Mouse (Mus musculus) hindbrain, embryonic 15.5 days (tissue): ENCODE measurements around the gene Sdk1. TPM values are rescaled to one million over a fixed set of nuclear protein-coding genes. Genes with fewer than 3 reads are reported as not detected.

ENCODE experiments used
- ATAC-seq: fragments of 200-750 bp; cut with Nextera tagmentation; 2 replicates; pipeline ENCODE4 v1.8.0; 2017; ENCODE audit warnings: low read depth, moderate number of reproducible peaks, moderate TSS enrichment; ENCODE audit not compliant: low FRiP score
- H3K27ac ChIP-seq: fragments of 300-500 bp; sonication (generic); replicated peaks from 2 replicates; pipeline ENCODE4 v1.5.1; 2015; ENCODE audit warnings: mild to moderate bottlenecking, inconsistent platforms
- H3K27me3 ChIP-seq: fragments of 300-500 bp; sonication (generic); 2 replicates; pipeline ENCODE4 v1.6.1; 2015; ENCODE audit warnings: control low read depth, inconsistent platforms
- H3K36me3 ChIP-seq: fragments of 300-500 bp; sonication (generic); 2 replicates; pipeline ENCODE4 v1.6.1; 2015; ENCODE audit warnings: control low read depth, inconsistent platforms
- H3K4me1 ChIP-seq: fragments of 300-500 bp; sonication (generic); replicated peaks from 2 replicates; pipeline ENCODE4 v1.6.1; 2015; ENCODE audit warnings: control low read depth, inconsistent platforms
- H3K4me2 ChIP-seq: fragments of 300-500 bp; sonication (generic); 2 replicates; pipeline ENCODE4 v1.6.1; 2015; ENCODE audit warnings: moderate library complexity, mild to moderate bottlenecking, inconsistent platforms
- H3K4me3 ChIP-seq: fragments of 300-500 bp; sonication (generic); 2 replicates; pipeline ENCODE4 v1.5.1; 2015; ENCODE audit warnings: mild to moderate bottlenecking, inconsistent platforms
- H3K9ac ChIP-seq: fragments of 300-500 bp; sonication (generic); 2 replicates; pipeline ENCODE4 v1.6.1; 2015; ENCODE audit warnings: inconsistent platforms
- H3K9me3 ChIP-seq: fragments of 300-500 bp; sonication (generic); 2 replicates; pipeline ENCODE4 v1.6.1; 2016; ENCODE audit warnings: control low read depth, inconsistent platforms
- WGBS: fragments of 180-500 bp; shearing (Covaris S2); methylation state at CpG from one replicate; pipeline ENCODE4 v1.1.7; 2015; 5-methylcytosine and 5-hydroxymethylcytosine counted together
- polyA plus RNA-seq: library from polyadenylated mRNA; unstranded; fragments of >200 nt; fragmentation: Nextera tagmentation; extraction: Ambion mirVana; gene quantifications from 2 replicates; pipeline ENCODE4 v1.2.1, GENCODE M21; 2015

Sdk1 gene
- polyA plus RNA-seq, 1 experiment from 2014 or later = 2.5 TPM

- no peak for ATAC-seq
- H3K4me2 ChIP-seq = no peak overlapping the region
- peaks cover 17% of the 10 kb centered on the region; the same call in 1 of the 2 replicates for H3K4me1 ChIP-seq
- H3K27me3 ChIP-seq = no peaks in the 10 kb centered on the region
- WGBS = 94% methylated on average over 1 of the region's 1 CpGs
- H3K4me3 ChIP-seq = no peak overlapping the region
- no peak overlapping the region for H3K27ac ChIP-seq
- H3K36me3 ChIP-seq = no peaks in the 10 kb centered on the region
- H3K9ac ChIP-seq = no peak overlapping the region
- no peaks in the 10 kb centered on the region for H3K9me3 ChIP-seq
Measured at GRCm38 (mm10) chr5:142000247-142000646, 759.0 kb downstream of the Sdk1 start.

- Histone ChIP-seq H3K9me3 (no peaks in the 10 kb centered on the region), H3K36me3 (no peaks in the 10 kb centered on the region), H3K4me1 (peaks cover 17% of the 10 kb centered on the region; the same call in 1 of the 2 replicates), H3K9ac (no peak overlapping the region), H3K4me3 (no peak overlapping the region), H3K4me2 (no peak overlapping the region), H3K27ac (no peak overlapping the region), H3K27me3 (no peaks in the 10 kb centered on the region)
- ATAC-seq = no peak
- WGBS = 45% methylated on average over 6 of the region's 6 CpGs
Measured at GRCm38 (mm10) chr5:142001131-142001530, 759.8 kb downstream of the Sdk1 start.

GRCm38 (mm10) chr5:142001973-142002372 is 760.7 kb downstream of the Sdk1 start:
- H3K9me3 ChIP-seq = no peaks in the 10 kb centered on the region
- no peaks in the 10 kb centered on the region for H3K27me3 ChIP-seq
- no peak overlapping the region for H3K4me2 ChIP-seq
- no peak for ATAC-seq
- 79% methylated on average over 3 of the region's 3 CpGs for WGBS
- no peaks in the 10 kb centered on the region for H3K36me3 ChIP-seq
- peaks cover 14% of the 10 kb centered on the region; the same call in 1 of the 2 replicates for H3K4me1 ChIP-seq
- H3K4me3 ChIP-seq = no peak overlapping the region
- no peak overlapping the region for H3K27ac ChIP-seq
- no peak overlapping the region for H3K9ac ChIP-seq

- Histone ChIP-seq H3K4me2 (no peak overlapping the region), H3K36me3 (no peaks in the 10 kb centered on the region), H3K27me3 (no peaks in the 10 kb centered on the region), H3K27ac (no peak overlapping the region), H3K4me1 (peaks cover 17% of the 10 kb centered on the region), H3K9ac (no peak overlapping the region), H3K9me3 (no peaks in the 10 kb centered on the region), H3K4me3 (no peak overlapping the region)
- ATAC-seq = no peak
- WGBS = 40% methylated on average over 2 of the region's 3 CpGs
Measured at GRCm38 (mm10) chr5:142010189-142010588, 768.9 kb downstream of the Sdk1 start.

- H3K4me1 ChIP-seq = peaks cover 5% of the 10 kb centered on the region
- no peak overlapping the region for H3K4me2 ChIP-seq
- no peak for ATAC-seq
- no peaks in the 10 kb centered on the region for H3K9me3 ChIP-seq
- 88% methylated on average over 7 of the region's 7 CpGs for WGBS
- H3K27ac ChIP-seq = no peak overlapping the region
- H3K36me3 ChIP-seq = no peaks in the 10 kb centered on the region
- H3K27me3 ChIP-seq = no peaks in the 10 kb centered on the region
- H3K4me3 ChIP-seq = no peak overlapping the region
- no peak overlapping the region for H3K9ac ChIP-seq
Measured at GRCm38 (mm10) chr5:142017001-142017400, 775.7 kb downstream of the Sdk1 start.

- no peak for ATAC-seq
- no peaks in the 10 kb centered on the region for H3K4me1 ChIP-seq
- no peaks in the 10 kb centered on the region for H3K9me3 ChIP-seq
- H3K4me3 ChIP-seq = no peak overlapping the region
- no peak overlapping the region for H3K4me2 ChIP-seq
- 62% methylated on average over 4 of the region's 4 CpGs for WGBS
- H3K27ac ChIP-seq = no peak overlapping the region
- H3K9ac ChIP-seq = no peak overlapping the region
- H3K27me3 ChIP-seq = no peaks in the 10 kb centered on the region
- no peaks in the 10 kb centered on the region for H3K36me3 ChIP-seq
Measured at GRCm38 (mm10) chr5:142022877-142023580, 781.7 kb downstream of the Sdk1 start.

GRCm38 (mm10) chr5:142024448-142024847 is 783.2 kb downstream of the Sdk1 start:
- no peak overlapping the region for H3K4me3 ChIP-seq
- no peak overlapping the region for H3K9ac ChIP-seq
- 77% methylated on average over 12 of the region's 12 CpGs for WGBS
- H3K36me3 ChIP-seq = no peaks in the 10 kb centered on the region
- no peaks in the 10 kb centered on the region for H3K27me3 ChIP-seq
- H3K4me1 ChIP-seq = no peaks in the 10 kb centered on the region
- no peaks in the 10 kb centered on the region for H3K9me3 ChIP-seq
- H3K27ac ChIP-seq = no peak overlapping the region
- no peak for ATAC-seq
- no peak overlapping the region for H3K4me2 ChIP-seq

GRCm38 (mm10) chr5:142036536-142036935 is 795.2 kb downstream of the Sdk1 start:
- H3K9me3 ChIP-seq = no peaks in the 10 kb centered on the region
- H3K9ac ChIP-seq = no peak overlapping the region
- no peak for ATAC-seq
- 70% methylated on average over 9 of the region's 9 CpGs for WGBS
- no peak overlapping the region for H3K27ac ChIP-seq
- no peaks in the 10 kb centered on the region for H3K4me1 ChIP-seq
- no peaks in the 10 kb centered on the region for H3K27me3 ChIP-seq
- no peak overlapping the region for H3K4me3 ChIP-seq
- H3K36me3 ChIP-seq = no peaks in the 10 kb centered on the region
- no peak overlapping the region for H3K4me2 ChIP-seq

- Histone ChIP-seq H3K27me3 (no peaks in the 10 kb centered on the region), H3K4me3 (no peak overlapping the region), H3K27ac (no peak overlapping the region), H3K9ac (no peak overlapping the region), H3K36me3 (no peaks in the 10 kb centered on the region), H3K9me3 (no peaks in the 10 kb centered on the region), H3K4me2 (no peak overlapping the region), H3K4me1 (no peaks in the 10 kb centered on the region)
- 91% methylated on average over 6 of the region's 6 CpGs for WGBS
- ATAC-seq = no peak
Measured at GRCm38 (mm10) chr5:142039236-142039635, 797.9 kb downstream of the Sdk1 start.

- Histone ChIP-seq H3K4me2 (no peak overlapping the region), H3K27me3 (no peaks in the 10 kb centered on the region), H3K27ac (no peak overlapping the region), H3K9ac (no peak overlapping the region), H3K4me3 (no peak overlapping the region), H3K36me3 (no peaks in the 10 kb centered on the region), H3K4me1 (no peaks in the 10 kb centered on the region), H3K9me3 (no peaks in the 10 kb centered on the region)
- 86% methylated on average over 4 of the region's 4 CpGs for WGBS
- no peak for ATAC-seq
Measured at GRCm38 (mm10) chr5:142039891-142040530, 798.7 kb downstream of the Sdk1 start.

- no peak overlapping the region for H3K9ac ChIP-seq
- no peaks in the 10 kb centered on the region for H3K4me1 ChIP-seq
- no peak overlapping the region for H3K27ac ChIP-seq
- H3K9me3 ChIP-seq = no peaks in the 10 kb centered on the region
- H3K27me3 ChIP-seq = no peaks in the 10 kb centered on the region
- H3K36me3 ChIP-seq = no peaks in the 10 kb centered on the region
- no peak for ATAC-seq
- 61% methylated on average over 8 of the region's 8 CpGs for WGBS
- no peak overlapping the region for H3K4me2 ChIP-seq
- no peak overlapping the region for H3K4me3 ChIP-seq
Measured at GRCm38 (mm10) chr5:142041226-142041802, 800.0 kb downstream of the Sdk1 start.

GRCm38 (mm10) chr5:142061781-142062180 is 820.5 kb downstream of the Sdk1 start:
- no peaks in the 10 kb centered on the region for H3K36me3 ChIP-seq
- H3K9me3 ChIP-seq = no peaks in the 10 kb centered on the region
- no peak overlapping the region for H3K4me2 ChIP-seq
- H3K27me3 ChIP-seq = no peaks in the 10 kb centered on the region
- no peak overlapping the region for H3K4me3 ChIP-seq
- H3K9ac ChIP-seq = no peak overlapping the region
- WGBS = 73% methylated on average over 4 of the region's 4 CpGs
- no peak for ATAC-seq
- H3K4me1 ChIP-seq = no peaks in the 10 kb centered on the region
- H3K27ac ChIP-seq = no peak overlapping the region
